Mouse (Mus musculus): ENCODE measurements around the gene Pitpnm1.

DNA sequence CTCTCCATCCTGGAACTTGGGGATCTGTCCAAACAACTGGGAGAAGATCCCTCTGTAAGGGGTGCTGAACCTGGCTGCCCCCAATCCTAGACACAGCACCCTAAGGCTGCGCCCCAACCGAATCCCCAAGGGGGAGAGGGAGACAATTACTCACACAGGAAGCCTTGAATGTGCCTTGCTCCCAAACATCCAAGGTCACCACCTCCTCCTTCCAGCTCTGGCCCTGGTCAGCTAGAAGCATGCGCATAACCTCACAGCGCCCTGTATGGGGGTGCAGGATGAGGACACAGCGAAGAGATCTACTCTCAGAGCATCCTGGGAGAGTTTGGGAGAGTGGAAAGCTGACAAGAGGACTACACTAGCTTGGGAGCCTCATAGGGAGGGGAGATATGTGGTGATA lies 41.2 kb upstream of the Pitpnm1 start:
- no peak for TF ChIP-seq POLR2A (IDR thresholded peaks at IDR 0.05; ENCODE audit: low read depth, low read length)
- no peak for TF ChIP-seq CTCF (IDR thresholded peaks at IDR 0.05; ENCODE audit: extremely low read depth, insufficient read depth, insufficient read length, insufficient replicate concordance)
